Mouse (Mus musculus) lung, postnatal 0 days (tissue): ENCODE measurements around the gene Sept10. TPM values are rescaled to one million over a fixed set of nuclear protein-coding genes. Genes with fewer than 3 reads are reported as not detected.

Experiments used
- ATAC-seq: fragments of 200-750 bp; cut with Nextera tagmentation; 2 replicates; pipeline ENCODE4 v1.8.0; 2017; ENCODE audit warnings: moderate library complexity
- DNase-seq: peaks from one replicate; pipeline ENCODE4 v3.0.0-alpha.2; 2016; ENCODE audit warnings: low spot score
- H3K27ac ChIP-seq: fragments of 300-500 bp; sonication (generic); 2 replicates; pipeline ENCODE4 v1.5.1; 2014; ENCODE audit warnings: antibody characterized with exemption, mild to moderate bottlenecking, low read length, mixed read lengths
- H3K27me3 ChIP-seq: fragments of 300-500 bp; sonication (generic); replicated peaks from 2 replicates; pipeline ENCODE4 v1.6.1; 2014; ENCODE audit warnings: low read length, mixed read lengths; ENCODE audit not compliant: insufficient read depth
- H3K36me3 ChIP-seq: fragments of 300-500 bp; sonication (generic); 2 replicates; pipeline ENCODE4 v1.6.1; 2014; ENCODE audit warnings: low read length, mixed read lengths; ENCODE audit not compliant: insufficient read depth
- H3K4me1 ChIP-seq: fragments of 300-500 bp; sonication (generic); 2 replicates; pipeline ENCODE4 v1.6.1; 2014; ENCODE audit warnings: antibody characterized with exemption, low read depth, low read length, mixed read lengths; ENCODE audit not compliant: insufficient read depth
- H3K4me2 ChIP-seq: fragments of 300-500 bp; sonication (generic); replicated peaks from 2 replicates; pipeline ENCODE4 v1.6.1; 2014; ENCODE audit warnings: low read depth, mild to moderate bottlenecking, low read length, moderate library complexity, mixed read lengths
- H3K4me3 ChIP-seq: fragments of 300-500 bp; sonication (generic); 2 replicates; pipeline ENCODE4 v1.5.1; 2014; ENCODE audit warnings: low read depth, low read length
- H3K9ac ChIP-seq: fragments of 300-500 bp; sonication (generic); replicated peaks from 2 replicates; pipeline ENCODE4 v1.6.1; 2014; ENCODE audit warnings: low read depth, mild to moderate bottlenecking
- H3K9me3 ChIP-seq: fragments of 300-500 bp; sonication (generic); 2 replicates; pipeline ENCODE4 v1.6.1; 2016; ENCODE audit warnings: low read length, mixed read lengths
- CTCF ChIP-seq: IDR thresholded peaks from 2 replicates; pipeline ENCODE4 v1.5.1; 2016; ENCODE audit warnings: antibody characterized with exemption, mild to moderate bottlenecking
- EP300 ChIP-seq: IDR thresholded peaks from 2 replicates; pipeline ENCODE4 v1.6.1; 2016; ENCODE audit warnings: antibody characterized with exemption, mild to moderate bottlenecking, control low read depth
- WGBS: fragments of 180-500 bp; shearing (Covaris S2); extraction: QIAGEN DNeasy Blood & Tissue Kit; methylation state at CpG from one replicate; pipeline ENCODE4 v1.1.7; 2014; 5-methylcytosine and 5-hydroxymethylcytosine counted together
- polyA plus RNA-seq: library from polyadenylated mRNA; unstranded; fragments of >200 nt; fragmentation: Nextera tagmentation; extraction: Ambion mirVana; gene quantifications from 2 replicates; pipeline ENCODE4 v1.2.1, GENCODE M21; 2015

The Sept10 gene
- polyA plus RNA-seq, 1 experiment from 2014 or later, result 42.2 TPM

DNA sequence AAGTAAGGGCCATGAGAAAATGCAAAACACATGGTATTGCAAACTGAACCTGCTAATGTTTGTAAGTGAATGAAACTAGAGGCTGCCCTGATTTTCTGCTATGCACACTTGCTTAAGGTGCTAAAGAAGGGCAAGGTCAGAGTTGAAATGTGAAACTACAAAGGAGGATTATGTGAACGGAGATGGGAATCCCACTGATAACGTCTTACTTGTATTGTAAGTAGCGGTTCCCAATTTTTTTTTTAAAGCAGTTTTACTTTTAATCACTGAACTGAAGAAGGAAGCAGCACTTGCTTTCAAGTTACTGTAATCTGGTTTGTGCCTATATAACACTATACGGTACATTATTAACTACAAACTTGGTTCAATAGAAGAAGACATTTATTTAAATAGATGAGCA, 2.2 kb upstream of the Sept10 start:
- Histone ChIP-seq H3K4me2 (peak overlapping the region; percentile 98), H3K9me3 (no peaks in the 10 kb centered on the region), H3K4me3 (peak overlapping the region; percentile 82; the same call in 1 of the 2 replicates), H3K4me1 (peaks cover 14% of the 10 kb centered on the region; the same call in 1 of the 2 replicates), H3K36me3 (no peaks in the 10 kb centered on the region), H3K27ac (no peak overlapping the region), H3K27me3 (no peaks in the 10 kb centered on the region), H3K9ac (no peak overlapping the region)
- no peak for DNase-seq
- ATAC-seq, result no peak
- TF ChIP-seq EP300 (no peak), CTCF (no peak)
- 74% methylated on average over 4 of the region's 4 CpGs for WGBS

DNA sequence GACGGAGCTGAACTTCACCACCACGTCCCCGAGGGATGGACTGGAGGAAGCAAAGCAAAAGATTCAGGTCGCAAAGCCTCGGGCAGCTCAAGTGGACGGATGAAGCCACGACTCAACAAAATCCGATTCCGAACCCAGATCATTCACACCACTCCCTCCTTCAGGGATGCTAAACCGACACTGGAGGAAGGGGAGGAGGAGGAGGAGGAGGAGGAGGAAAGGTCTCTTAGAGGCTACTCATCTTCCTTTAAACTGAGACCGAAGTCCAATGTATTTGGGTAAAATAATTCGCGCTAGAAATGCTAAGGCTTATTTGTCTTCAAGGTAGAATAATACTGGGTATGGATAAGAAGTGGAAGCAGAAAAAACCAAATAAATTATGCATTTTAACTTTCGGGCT, 1.7 kb upstream of the Sept10 start:
- Histone ChIP-seq H3K9ac (no peak overlapping the region; the same call in 1 of the 2 replicates), H3K27ac (no peak overlapping the region), H3K36me3 (no peaks in the 10 kb centered on the region), H3K4me3 (peak overlapping the region; percentile 82), H3K27me3 (no peaks in the 10 kb centered on the region), H3K4me2 (peak overlapping the region; percentile 98), H3K9me3 (no peaks in the 10 kb centered on the region), H3K4me1 (peaks cover 14% of the 10 kb centered on the region; the same call in 1 of the 2 replicates)
- no peak for TF ChIP-seq CTCF
- TF ChIP-seq EP300, result no peak
- 43% methylated on average over 14 of the region's 14 CpGs for WGBS
- DNase-seq, result no peak
- ATAC-seq, result no peak

DNA sequence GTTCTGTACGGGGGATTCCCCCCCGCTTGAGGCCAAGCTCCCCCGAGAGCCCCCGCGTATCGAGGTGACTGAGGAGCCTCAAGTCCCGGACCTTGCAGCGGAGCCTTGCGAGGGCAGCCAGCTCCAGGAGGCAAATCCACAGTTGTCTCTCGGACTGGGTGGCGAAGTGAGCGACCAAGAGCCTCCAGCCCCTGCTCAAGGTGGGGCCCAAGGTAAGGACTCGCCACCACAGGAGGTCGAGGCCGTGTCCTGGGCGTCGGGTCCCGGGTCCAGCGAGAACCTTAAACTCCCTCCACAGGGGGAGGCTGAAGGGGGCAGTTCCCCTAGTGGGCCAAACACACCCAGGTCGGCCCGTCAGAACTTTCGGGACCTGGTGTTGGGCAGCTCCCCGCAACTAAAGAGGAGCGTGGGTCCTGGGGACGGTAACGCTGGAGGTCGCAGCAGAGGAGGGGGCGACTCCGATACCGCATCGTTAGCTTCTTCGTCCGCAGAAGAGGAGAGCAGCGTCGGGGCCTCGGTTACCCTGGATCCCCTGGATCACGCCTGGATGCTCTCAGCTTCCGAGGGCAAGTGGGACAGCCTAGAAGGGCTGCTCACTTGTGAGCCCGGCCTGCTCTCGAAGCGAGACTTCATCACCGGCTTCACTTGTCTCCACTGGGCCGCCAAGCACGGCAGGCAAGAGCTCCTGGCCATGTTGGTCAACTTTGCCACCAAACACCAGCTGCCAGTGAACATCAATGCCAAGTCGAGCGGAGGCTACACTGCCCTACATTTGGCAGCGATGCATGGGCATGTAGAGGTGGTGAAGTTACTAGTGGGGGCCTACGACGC, 839 bp upstream of the Sept10 start:
- Histone ChIP-seq H3K9me3 (no peaks in the 10 kb centered on the region), H3K27ac (peak overlapping the region; percentile 96), H3K27me3 (no peaks in the 10 kb centered on the region), H3K4me3 (peak overlapping the region; percentile 82), H3K4me2 (peak overlapping the region; percentile 98), H3K9ac (peak overlapping the region; percentile 94), H3K36me3 (no peaks in the 10 kb centered on the region), H3K4me1 (peaks cover 14% of the 10 kb centered on the region; the same call in 1 of the 2 replicates)
- WGBS, result 2% methylated on average over 49 of the region's 49 CpGs
- ATAC-seq (peak; percentile 1; the same call in 1 of the 2 replicates), DNase-seq (no peak)
- TF ChIP-seq CTCF (no peak), EP300 (no peak)

DNA sequence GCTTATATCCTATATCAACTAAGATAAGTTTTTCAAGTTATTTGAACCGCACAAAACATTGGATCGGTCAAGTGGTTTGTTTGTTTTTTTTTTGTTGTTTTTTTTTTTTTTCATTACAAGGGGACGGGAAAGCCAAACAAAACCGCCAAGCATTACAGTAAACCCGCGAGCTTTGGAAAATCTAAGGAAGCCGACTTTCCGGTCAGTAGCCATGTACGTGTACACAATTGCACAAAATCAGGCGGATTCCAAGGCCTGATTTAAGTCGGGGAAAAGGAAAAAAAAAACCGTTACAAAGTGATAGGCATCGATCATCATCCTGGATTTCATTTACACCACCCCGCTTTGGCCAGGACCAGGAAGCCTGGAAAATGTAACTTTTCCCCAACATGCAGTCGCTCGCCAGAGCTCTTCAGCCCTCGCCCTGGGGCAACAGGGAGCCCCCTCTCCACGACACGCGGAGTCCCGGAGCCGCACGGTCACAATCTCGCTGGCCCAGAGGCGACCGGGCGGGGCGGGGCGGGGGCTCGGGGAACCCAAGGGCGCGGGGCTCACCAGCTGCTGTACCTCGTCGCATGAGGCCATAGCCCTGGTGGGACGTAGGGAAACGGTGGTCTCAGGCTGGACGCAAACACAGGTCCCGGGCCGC, 699 bp downstream of the Sept10 start:
- DNase-seq (peak; percentile 52), ATAC-seq (no peak)
- TF ChIP-seq CTCF (no peak), EP300 (no peak)
- Histone ChIP-seq H3K4me1 (peaks cover 14% of the 10 kb centered on the region; the same call in 1 of the 2 replicates), H3K36me3 (no peaks in the 10 kb centered on the region), H3K27ac (peak overlapping the region; percentile 96), H3K4me2 (peak overlapping the region; percentile 98), H3K4me3 (peak overlapping the region; percentile 82), H3K9ac (peak overlapping the region; percentile 94), H3K27me3 (no peaks in the 10 kb centered on the region), H3K9me3 (no peaks in the 10 kb centered on the region)
- WGBS, result 2% methylated on average over 39 of the region's 39 CpGs

DNA sequence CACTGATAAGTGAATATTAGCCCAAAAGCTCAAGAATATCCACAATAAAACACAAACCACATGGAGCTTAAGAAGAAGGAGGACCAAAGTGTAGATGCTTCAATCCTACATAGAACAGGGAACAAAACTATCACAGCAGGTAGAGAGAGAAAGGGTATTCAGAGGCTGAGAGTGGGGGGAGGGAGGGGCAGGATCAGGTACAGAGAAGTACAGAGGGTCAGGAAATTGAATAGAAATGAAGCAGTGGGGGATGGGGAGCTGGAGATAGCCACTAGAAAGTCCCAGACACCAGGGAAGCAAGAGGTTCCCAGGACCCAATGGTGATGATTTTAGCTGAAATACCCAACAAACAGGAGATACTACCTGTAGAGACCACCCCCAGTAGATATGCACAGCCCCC, 21.6 kb downstream of the Sept10 start:
- H3K9ac ChIP-seq, result no peak overlapping the region
- no peak for DNase-seq
- H3K4me1 ChIP-seq, result no peaks in the 10 kb centered on the region
- H3K27me3 ChIP-seq, result no peaks in the 10 kb centered on the region
- TF ChIP-seq EP300 (no peak), CTCF (no peak)
- ATAC-seq, result no peak
- H3K27ac ChIP-seq, result no peak overlapping the region
- H3K9me3 ChIP-seq, result no peaks in the 10 kb centered on the region
- no peak overlapping the region for H3K4me3 ChIP-seq
- H3K36me3 ChIP-seq, result no peaks in the 10 kb centered on the region
- no peak overlapping the region for H3K4me2 ChIP-seq

DNA sequence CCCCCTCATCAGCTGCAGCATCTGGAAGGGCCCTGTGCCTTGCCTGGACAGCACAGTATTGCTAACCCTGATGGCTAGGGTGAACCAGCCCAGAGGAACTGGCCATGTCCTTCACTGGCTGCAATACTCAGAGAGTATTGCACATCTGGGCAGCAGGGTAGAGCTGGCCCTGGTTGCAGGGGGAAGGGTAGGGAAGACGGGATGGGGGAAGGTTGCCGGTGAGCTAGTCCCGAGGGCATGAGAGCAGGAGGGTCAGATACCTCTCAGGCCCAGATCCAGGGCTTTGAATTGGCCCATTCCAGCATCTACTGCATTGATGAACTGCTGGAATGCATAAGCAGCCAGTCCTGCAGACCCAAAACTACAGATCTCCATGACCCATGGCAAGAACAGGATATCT, 24.9 kb downstream of the Sept10 start:
- TF ChIP-seq EP300 (no peak), CTCF (no peak)
- H3K36me3 ChIP-seq, result no peaks in the 10 kb centered on the region
- WGBS, result 88% methylated on average over 3 of the region's 3 CpGs
- no peaks in the 10 kb centered on the region for H3K4me1 ChIP-seq
- H3K9ac ChIP-seq, result no peak overlapping the region
- H3K9me3 ChIP-seq, result no peaks in the 10 kb centered on the region
- H3K4me3 ChIP-seq, result no peak overlapping the region
- DNase-seq, result no peak
- H3K27me3 ChIP-seq, result no peaks in the 10 kb centered on the region
- no peak for ATAC-seq
- no peak overlapping the region for H3K4me2 ChIP-seq
- H3K27ac ChIP-seq, result no peak overlapping the region
